In genomic region chr9:91394211-91394646, GRCm38 (mm10) we compare ENCODE assay signal across 20 mouse cellular contexts. TPM values are rescaled to one million over a fixed set of nuclear protein-coding genes. Genes with fewer than 3 reads are reported as not detected.
DNase-seq lines count a peak whose midpoint lies in the region; ATAC-seq and TF ChIP-seq lines count a peak whose summit lies in the region.
"Had no signal": no experiment of that assay in that cellular context is flagged by ENCODE, and none has a peak within 500 bp of the region (broad histone marks: within the 10 kb centered on the region; RNA-seq: fewer than 3 reads in every experiment).

No protein-coding gene starts in this region.

- H3K27ac ChIP-seq in cerebellum, adult 2 months (ENCODE audit: insufficient read depth, low read length) = no peak overlapping the region
- no peak overlapping the region for H3K27ac ChIP-seq in testis, adult 2 months (ENCODE audit: control insufficient read depth, insufficient read depth, low read depth, low read length)
- peak overlapping the region; percentile 61 for H3K27ac ChIP-seq in hindbrain, embryonic 16.5 days (ENCODE audit: low read depth, low read length)
- peak overlapping the region; percentile 28; the same call in 1 of the 2 replicates for H3K27ac ChIP-seq in neural tube, embryonic 14.5 days (ENCODE audit: low read depth, low read length)
- H3K27ac ChIP-seq: heart, embryonic 15.5 days; layer of hippocampus, adult 2 months; limb, embryonic 15.5 days had no signal

- H3K4me1 ChIP-seq in cerebellum, adult 2 months (ENCODE audit: control insufficient read depth, insufficient read depth, low read length) = no peaks in the 10 kb centered on the region
- peaks cover 3% of the 10 kb centered on the region for H3K4me1 ChIP-seq in testis, adult 2 months (ENCODE audit: control insufficient read depth, insufficient read depth, low read length)
- no peaks in the 10 kb centered on the region for H3K4me1 ChIP-seq in hindbrain, embryonic 16.5 days (ENCODE audit: control insufficient read depth, insufficient read depth, low read depth, low read length)
- no peaks in the 10 kb centered on the region for H3K4me1 ChIP-seq in neural tube, embryonic 14.5 days (ENCODE audit: control insufficient read depth, insufficient read depth, low read length)
- H3K4me1 ChIP-seq: heart, embryonic 15.5 days; limb, embryonic 15.5 days had no signal

- no peak overlapping the region for H3K9ac ChIP-seq in hindbrain, embryonic 16.5 days (ENCODE audit: low read depth, low read length)
- no peak overlapping the region for H3K9ac ChIP-seq in neural tube, embryonic 14.5 days (replicated peaks; ENCODE audit: low read depth, low read length)
- H3K9ac ChIP-seq: heart, embryonic 15.5 days; limb, embryonic 15.5 days had no signal

- no peaks in the 10 kb centered on the region for H3K36me3 ChIP-seq in testis, adult 2 months (ENCODE audit: control insufficient read depth, insufficient read depth, low read length)
- no peaks in the 10 kb centered on the region for H3K36me3 ChIP-seq in hindbrain, embryonic 16.5 days (ENCODE audit: control insufficient read depth, insufficient read depth, low read length)
- no peaks in the 10 kb centered on the region for H3K36me3 ChIP-seq in neural tube, embryonic 14.5 days (ENCODE audit: control insufficient read depth, insufficient read depth, low read length)
- H3K36me3 ChIP-seq: heart, embryonic 15.5 days; limb, embryonic 15.5 days had no signal

- no peaks in the 10 kb centered on the region for H3K9me3 ChIP-seq in hindbrain, embryonic 16.5 days (ENCODE audit: control insufficient read depth, low read length)
- H3K9me3 ChIP-seq in neural tube, embryonic 14.5 days (ENCODE audit: control insufficient read depth, low read length) = no peaks in the 10 kb centered on the region
- H3K9me3 ChIP-seq: heart, embryonic 15.5 days; limb, embryonic 15.5 days had no signal

- no peak for TF ChIP-seq CTCF in cerebellum, adult 2 months (IDR thresholded peaks at IDR 0.05; ENCODE audit: borderline replicate concordance, insufficient read depth, low read depth, low read length)
- no peak for TF ChIP-seq CTCF in testis, adult 2 months (IDR thresholded peaks at IDR 0.05; ENCODE audit: control insufficient read depth, insufficient read depth, insufficient replicate concordance, low read depth, low read length)

- peak; percentile 38; the same call in 1 of the 2 replicates for ATAC-seq in hindbrain, embryonic 16.5 days
- ATAC-seq in neural tube, embryonic 14.5 days (ENCODE audit: low read depth) = peak; percentile 52; the same call in 1 of the 2 replicates
- ATAC-seq: inflammation-experienced regulatory T-cells, adult 6 months; Patski had no signal

- no peak for TF ChIP-seq POLR2A in cerebellum, adult 2 months (IDR thresholded peaks at IDR 0.05; ENCODE audit: borderline replicate concordance, insufficient read depth, low read length)
- TF ChIP-seq POLR2A in testis, adult 2 months (IDR thresholded peaks at IDR 0.05; ENCODE audit: control insufficient read depth, low read depth, low read length) = no peak

- H3K4me3 ChIP-seq in cerebellum, adult 2 months (replicated peaks; ENCODE audit: insufficient read depth, low read depth, low read length) = no peak overlapping the region
- H3K4me3 ChIP-seq in testis, adult 2 months (ENCODE audit: control insufficient read depth, low read depth, low read length) = peak overlapping the region; percentile 8; the same call in 1 of the 2 replicates
- no peak overlapping the region for H3K4me3 ChIP-seq in hindbrain, embryonic 16.5 days (ENCODE audit: low read length)
- no peak overlapping the region for H3K4me3 ChIP-seq in neural tube, embryonic 14.5 days (ENCODE audit: low read depth, low read length)
- H3K4me3 ChIP-seq: heart, embryonic 15.5 days; layer of hippocampus, adult 2 months; limb, embryonic 15.5 days had no signal

- peak overlapping the region; percentile 23; the same call in 1 of the 2 replicates for H3K4me2 ChIP-seq in hindbrain, embryonic 16.5 days (ENCODE audit: low read length)
- H3K4me2 ChIP-seq in neural tube, embryonic 14.5 days (ENCODE audit: low read depth, low read length) = no peak overlapping the region
- H3K4me2 ChIP-seq: heart, embryonic 15.5 days; limb, embryonic 15.5 days had no signal

- no peaks in the 10 kb centered on the region for H3K27me3 ChIP-seq in cerebellum, adult 2 months (ENCODE audit: control insufficient read depth, insufficient read depth, low read length)
- no peaks in the 10 kb centered on the region for H3K27me3 ChIP-seq in testis, adult 2 months (ENCODE audit: control insufficient read depth, insufficient read depth, low read length)
- peaks cover 65% of the 10 kb centered on the region for H3K27me3 ChIP-seq in hindbrain, embryonic 16.5 days (replicated peaks; ENCODE audit: control insufficient read depth, insufficient read depth, low read length)
- peaks cover 62% of the 10 kb centered on the region for H3K27me3 ChIP-seq in neural tube, embryonic 14.5 days (ENCODE audit: control insufficient read depth, insufficient read depth, low read length)

- peak; percentile 32 to 37 for DNase-seq in cerebellum, postnatal 25 days
- DNase-seq in cerebellum, adult 2 months = no peak
- no peak for DNase-seq in testis, postnatal 10 days (ENCODE audit: low spot score)
- DNase-seq in kidney, postnatal 10 days = no peak
- DNase-seq in layer of hippocampus, postnatal 14 days (ENCODE audit: low spot score in 2 of 2) = no peak
- DNase-seq: cerebellum, adult 11-12 months; kidney, adult 9 months; lung, adult 18-20 months; lung, postnatal 4 days; right cerebral cortex, postnatal 14 days had no signal

- 64% methylated on average over 14 of the region's 14 CpGs for WGBS in cerebellum, adult 2 months
- 8% methylated on average over 14 of the region's 14 CpGs for WGBS in hindbrain, embryonic 16.5 days
- 3% methylated on average over 14 of the region's 14 CpGs for WGBS in neural tube, embryonic 14.5 days

RNA-seq across cellular contexts. Expression of gene Zic1, which starts 28.6 kb away (rescaled TPM):
- polyA plus RNA-seq in cerebellum, adult 2 months (2012; rRNA removed) = 1,121 and 1,289 TPM in 2 replicates
- polyA plus RNA-seq in testis, adult 2 months (2012; rRNA removed) = 0.28 and 0.86 TPM in 2 replicates
- polyA plus RNA-seq in hindbrain, embryonic 16.5 days (2015; fragmentation: Nextera tagmentation; extraction: Ambion mirVana) = 11.4 and 14.6 TPM in 2 replicates
- 28.7 and 30.5 TPM in 2 replicates for polyA plus RNA-seq in neural tube, embryonic 14.5 days (2014; fragmentation: Nextera tagmentation; extraction: Ambion mirVana)
- total RNA-seq in layer of hippocampus, postnatal 14 days (2021) = 10 to 100 TPM; 28.5 to 30.0 TPM
- total RNA-seq: monocyte, adult 5-6 weeks had no signal
- polyA plus RNA-seq: gonadal fat pad, adult 2 months; inflammation-experienced regulatory T-cells, adult 6 months; Patski had no signal

RNA-seq across cellular contexts. Expression of gene Zic4, which starts 32.0 kb away (rescaled TPM):
- polyA plus RNA-seq in cerebellum, adult 2 months (2012; rRNA removed) = 37.4 and 45.3 TPM in 2 replicates
- 0.12 TPM in 1 of 2 replicates, not detected in the other for polyA plus RNA-seq in testis, adult 2 months (2012; rRNA removed)
- polyA plus RNA-seq in hindbrain, embryonic 16.5 days (2015; fragmentation: Nextera tagmentation; extraction: Ambion mirVana) = 62.4 and 67.4 TPM in 2 replicates
- 46.7 and 50.5 TPM in 2 replicates for polyA plus RNA-seq in neural tube, embryonic 14.5 days (2014; fragmentation: Nextera tagmentation; extraction: Ambion mirVana)
- total RNA-seq in layer of hippocampus, postnatal 14 days (2021) = 1 to 10 TPM; 5.4 to 7.4 TPM
- total RNA-seq: monocyte, adult 5-6 weeks had no signal
- polyA plus RNA-seq: gonadal fat pad, adult 2 months; heart, embryonic 15.5 days; inflammation-experienced regulatory T-cells, adult 6 months; Patski had no signal

Comparison
In these comparisons a context has a peak if more than half of its experiments do, and no peak if none do; other contexts are left out.
1. DNase-seq: peak in cerebellum, postnatal 25 days (2 of 2); none in cerebellum, adult 2 months (0 of 2), testis, postnatal 10 days (single experiment), kidney, postnatal 10 days (single experiment) and layer of hippocampus, postnatal 14 days (0 of 2).
2. H3K27ac ChIP-seq: peak in hindbrain, embryonic 16.5 days (single experiment) and neural tube, embryonic 14.5 days (single experiment); none in cerebellum, adult 2 months (single experiment) and testis, adult 2 months (single experiment).
3. RNA of gene Zic1, which starts 28.6 kb away (polyA plus RNA-seq): 1,121 to 1,289 TPM in cerebellum, adult 2 months; 28.7 to 30.5 TPM in neural tube, embryonic 14.5 days, 11.4 to 14.6 TPM in hindbrain, embryonic 16.5 days and 0.28 to 0.86 TPM in testis, adult 2 months; every median in the first group is over 10 times any median in the second.
4. RNA of gene Zic4, which starts 32.0 kb away (polyA plus RNA-seq): 62.4 to 67.4 TPM in hindbrain, embryonic 16.5 days, 46.7 to 50.5 TPM in neural tube, embryonic 14.5 days and 37.4 to 45.3 TPM in cerebellum, adult 2 months; 0.12 TPM in testis, adult 2 months; every median in the first group is over 10 times any median in the second.